Mouse (Mus musculus): ENCODE measurements around the gene Apol9a. TPM values are rescaled to one million over a fixed set of nuclear protein-coding genes. Genes with fewer than 3 reads are reported as not detected.
"Not testable (repeated sequence)": the region's sequence is repeated elsewhere in the genome, so short reads cannot be mapped to it uniquely, and the experiment has no call there.

Apol9a gene
- under 1 TPM in 1 of 4 experiments, not detected in 3; 0.18 TPM for total RNA-seq (2022)

DNA sequence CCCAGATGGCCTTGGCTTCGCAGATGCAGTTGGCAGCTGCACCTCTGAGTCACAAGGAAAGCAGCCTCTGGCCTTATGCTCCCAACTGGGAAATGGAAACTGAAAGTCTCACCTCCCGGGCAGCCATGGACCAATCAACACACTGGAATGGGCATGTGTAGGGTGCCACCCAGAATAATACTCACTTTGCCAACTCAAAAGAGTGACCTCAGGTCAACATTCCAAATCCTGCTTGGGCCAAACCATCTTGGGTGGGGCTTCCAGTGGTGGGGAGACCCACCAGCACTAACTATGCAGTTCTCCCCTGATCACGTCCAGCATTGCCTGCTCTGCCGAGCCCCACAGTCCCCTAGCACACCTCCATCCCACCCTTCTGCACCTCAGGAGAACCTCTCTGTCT is at the start of gene Apol9a:
Gene Apol9a, minus strand, starts transcription at position 101 of the 400 bp plus-strand sequence.
- not testable (repeated sequence) for DNase-seq (ENCODE audit: low spot score in 2 of 2)

DNA sequence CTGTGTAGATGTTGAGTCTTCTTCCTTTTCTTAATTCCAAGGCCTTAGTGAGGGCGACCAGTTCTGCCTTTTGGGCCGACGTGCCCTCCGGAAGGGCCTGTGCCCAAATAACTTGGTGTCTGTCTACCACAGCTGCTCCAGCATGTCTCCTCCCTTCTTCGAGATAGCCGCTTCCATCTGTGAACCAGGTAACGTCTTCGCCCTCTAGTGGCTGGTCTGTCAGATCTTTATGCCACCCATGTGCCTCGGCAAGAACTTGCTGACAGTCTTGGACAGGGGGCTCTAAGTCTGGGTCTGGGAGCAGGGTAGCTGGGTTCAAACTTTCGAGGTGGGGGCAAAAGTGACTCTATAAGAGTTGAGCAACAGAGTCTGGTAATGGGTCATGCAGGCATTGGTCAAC is 39.0 kb upstream of the Apol9a start:
- not testable (repeated sequence) for DNase-seq (ENCODE audit: low spot score in 2 of 2)

DNA sequence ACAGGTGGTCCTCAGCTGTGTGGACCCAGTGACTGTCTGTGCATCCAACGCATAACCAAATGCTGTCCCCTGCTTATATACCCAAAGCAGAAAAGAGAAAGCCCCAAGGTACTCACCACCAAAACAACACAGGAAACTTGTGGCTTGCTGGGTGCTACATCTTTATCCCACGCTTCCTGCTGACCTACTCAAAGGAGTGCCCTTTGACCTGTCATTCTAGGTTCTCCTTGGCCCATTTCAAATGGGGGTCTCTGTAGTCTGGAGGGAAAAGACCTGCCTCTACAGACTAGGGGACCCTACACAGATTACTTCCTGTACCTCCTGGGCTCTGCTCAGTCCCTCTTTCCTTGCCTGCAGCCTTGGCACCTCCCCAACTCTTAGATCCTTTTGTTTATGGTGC is 36.5 kb upstream of the Apol9a start, which contains the start of gene Apol7b:
Gene Apol7b, minus strand, starts transcription at position 101 of the 400 bp plus-strand sequence.
- not testable (repeated sequence) for DNase-seq (ENCODE audit: low spot score in 2 of 2)

DNA sequence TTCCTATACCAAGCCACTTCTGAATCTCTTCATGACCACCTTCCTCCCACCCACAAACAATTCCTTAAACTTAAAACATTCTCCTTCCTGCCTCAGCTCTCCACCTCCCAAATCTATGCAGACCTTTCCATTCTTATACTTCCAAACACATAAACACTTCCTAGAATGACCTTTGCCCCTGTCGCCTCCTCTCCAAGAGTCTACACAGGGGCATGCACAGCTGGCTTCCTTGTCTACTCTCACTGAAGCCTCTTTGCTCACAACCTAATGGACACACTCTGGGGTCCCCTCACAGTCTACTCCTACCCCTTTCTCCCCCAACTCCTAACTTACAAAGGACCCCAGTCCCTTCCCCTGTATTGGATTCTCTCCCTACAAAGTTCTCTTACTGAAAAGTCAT is 34.7 kb upstream of the Apol9a start:
- not testable (repeated sequence) for DNase-seq (ENCODE audit: low spot score in 2 of 2)

DNA sequence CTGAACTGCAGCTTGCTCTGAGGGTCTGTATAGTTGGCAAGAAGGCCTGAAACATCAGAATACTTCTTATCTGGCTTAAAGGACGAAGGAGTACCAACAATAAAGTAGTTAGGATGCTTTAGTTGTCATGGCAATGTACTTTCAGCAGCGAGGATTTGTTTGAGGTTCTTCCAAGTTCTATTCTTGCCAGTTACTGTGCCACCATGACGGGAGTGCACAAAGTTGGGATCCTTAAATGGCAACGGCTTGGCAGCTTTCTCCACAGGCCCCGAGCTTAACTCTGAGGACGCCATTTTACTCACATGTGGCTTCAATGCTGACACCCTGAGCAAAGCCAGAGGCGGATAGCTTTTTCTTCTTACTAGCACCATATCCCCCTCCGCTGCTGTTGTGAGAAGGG is 33.8 kb upstream of the Apol9a start:
- DNase-seq (ENCODE audit: low spot score in 2 of 2): not testable (repeated sequence)

DNA sequence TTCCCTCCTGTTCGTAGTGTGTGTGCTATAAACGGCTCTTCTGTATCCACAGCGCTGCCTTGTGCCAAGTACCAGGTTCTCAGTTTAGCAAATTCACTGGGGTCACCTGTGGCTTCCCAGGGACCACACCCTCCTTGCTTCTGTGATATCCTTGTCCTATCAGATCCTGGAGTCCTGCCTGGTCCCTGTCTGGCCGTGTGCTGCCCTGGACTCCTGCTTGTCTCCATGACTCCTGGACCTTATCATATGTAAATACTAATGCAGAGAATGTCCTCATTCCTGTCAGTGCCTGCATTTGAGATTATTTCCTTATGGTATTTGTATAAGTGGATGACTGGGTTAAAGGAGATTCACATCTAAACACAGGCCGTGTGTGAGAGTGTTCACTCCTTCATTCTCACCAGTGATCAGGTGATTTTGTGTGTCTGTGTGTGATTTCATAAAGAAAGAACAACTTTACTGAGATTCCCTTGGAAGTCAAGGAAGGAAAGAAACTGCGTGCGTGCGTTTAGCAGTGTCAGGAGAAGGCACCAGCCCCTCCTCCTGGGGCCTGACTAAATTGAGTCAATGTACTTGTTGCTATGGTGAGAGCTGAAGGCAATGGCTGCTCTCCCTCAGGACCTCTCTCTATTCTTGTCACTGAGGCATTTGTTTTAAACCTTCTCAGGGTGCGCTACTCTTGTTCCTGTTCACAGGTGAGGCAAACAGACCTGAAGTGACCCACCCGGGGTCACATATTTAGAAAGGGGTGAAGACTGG is 17.9 kb upstream of the Apol9a start:
- not testable (repeated sequence) for DNase-seq (ENCODE audit: low spot score in 2 of 2)

DNA sequence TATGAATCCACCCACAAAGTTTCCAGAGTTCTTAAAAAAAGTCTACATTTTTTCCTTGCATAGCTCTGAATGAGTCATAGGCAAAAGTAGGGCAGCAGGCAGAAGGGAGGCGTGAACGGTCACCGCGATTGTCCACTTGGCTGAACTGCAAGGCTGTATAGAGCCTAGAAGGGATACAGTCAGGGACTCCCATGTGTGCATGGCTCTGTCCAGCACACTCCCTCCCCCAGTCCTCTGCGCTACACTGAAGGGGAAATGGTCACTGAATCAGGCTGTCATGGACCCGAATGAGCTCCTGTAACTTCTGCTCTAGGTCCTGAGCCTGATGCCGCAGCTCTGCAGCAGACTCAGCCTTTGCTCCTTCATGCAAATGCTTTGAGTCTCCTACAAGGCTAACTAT is 12.0 kb upstream of the Apol9a start:
- not testable (repeated sequence) for DNase-seq (ENCODE audit: low spot score in 2 of 2)

DNA sequence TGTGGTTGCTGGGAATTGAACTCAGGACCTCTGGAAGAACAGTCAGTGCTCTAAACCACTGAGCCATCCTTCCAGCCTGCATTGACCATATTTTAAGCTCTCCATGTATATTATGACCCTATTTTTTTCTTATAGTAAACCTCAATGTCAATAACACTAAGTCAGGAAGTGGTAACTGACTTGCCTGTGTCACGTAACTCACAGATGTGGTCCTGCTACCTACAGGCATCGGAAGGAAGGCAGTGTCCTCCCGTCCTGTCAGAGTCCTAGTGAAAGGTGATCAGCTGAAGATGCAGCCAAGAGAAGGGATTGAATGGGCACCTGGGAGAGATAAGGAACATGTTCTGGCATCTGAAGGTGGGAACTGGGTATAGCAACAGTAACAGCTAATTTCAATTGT is 8.7 kb upstream of the Apol9a start:
- not testable (repeated sequence) for DNase-seq (ENCODE audit: low spot score in 2 of 2)

DNA sequence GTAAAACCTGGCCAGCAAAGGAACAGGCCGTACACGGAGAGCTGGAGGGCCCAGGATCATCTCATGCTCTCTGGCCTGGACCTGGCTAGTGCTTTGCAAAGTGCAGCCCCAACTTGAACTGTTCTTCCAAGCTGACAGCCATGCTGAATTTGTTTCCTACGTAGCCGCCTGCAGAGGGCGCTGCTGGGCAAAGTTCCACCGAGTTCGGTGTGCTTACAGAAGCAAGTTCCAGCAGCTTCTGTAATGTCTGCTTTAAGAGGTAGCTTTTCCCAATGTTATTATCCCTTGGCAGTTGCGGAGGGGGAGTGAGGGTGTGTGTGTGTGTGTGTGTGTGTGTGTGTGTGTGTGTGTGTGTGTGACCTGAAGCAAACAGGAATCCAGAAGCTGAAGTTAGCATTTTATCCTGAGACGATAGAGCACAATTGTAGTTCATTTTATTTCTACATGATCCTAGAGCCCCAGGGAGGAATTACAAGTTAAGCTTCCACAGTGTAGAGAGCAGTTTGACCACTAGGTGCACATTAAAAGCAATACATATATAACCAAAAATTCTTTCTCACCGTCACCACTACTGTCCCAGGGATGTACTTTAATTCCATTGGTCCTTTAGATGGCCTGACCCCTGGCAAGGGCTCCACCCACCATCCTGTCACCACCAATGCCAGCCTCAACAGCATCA is 5.9 kb upstream of the Apol9a start:
- not testable (repeated sequence) for DNase-seq (ENCODE audit: low spot score in 2 of 2)

DNA sequence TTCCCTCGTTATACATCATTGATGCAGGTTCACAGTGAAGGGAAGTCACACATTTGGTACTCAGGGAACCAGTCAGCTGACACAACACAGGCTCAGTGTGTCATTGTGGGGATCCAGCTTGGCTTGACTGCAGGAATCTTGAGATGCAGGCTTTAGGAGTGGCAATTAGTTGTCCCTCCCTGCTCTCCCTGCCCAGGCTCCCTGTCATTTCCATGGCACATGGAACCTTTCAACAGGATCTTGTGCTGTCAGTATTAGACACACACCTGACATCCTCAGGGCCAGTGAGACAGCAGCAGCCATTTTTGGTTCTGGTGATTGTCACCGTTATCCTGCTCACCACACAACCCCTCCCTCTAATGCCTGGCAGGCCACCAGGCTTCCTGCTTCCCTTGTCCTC is 4.7 kb upstream of the Apol9a start:
- not testable (repeated sequence) for DNase-seq (ENCODE audit: low spot score in 2 of 2)

DNA sequence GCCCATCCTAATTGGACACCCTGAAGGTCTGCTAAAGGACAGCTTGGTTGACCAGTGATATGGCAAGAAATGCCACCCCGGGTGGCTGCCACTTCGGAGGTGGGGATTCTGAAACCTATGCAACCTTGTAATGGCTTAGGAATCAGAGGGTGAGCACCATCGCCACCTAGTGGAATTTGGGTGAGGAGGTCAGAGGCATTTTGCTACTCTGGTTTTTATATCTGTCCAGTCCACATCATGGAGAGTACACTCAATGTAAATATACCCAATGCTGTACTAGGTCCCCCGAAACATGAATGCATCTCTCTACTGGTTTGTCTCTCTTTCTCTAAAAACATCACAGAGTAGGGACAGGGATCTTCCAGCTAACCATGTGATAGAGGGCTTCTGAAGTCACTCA is 1.8 kb upstream of the Apol9a start:
- DNase-seq (ENCODE audit: low spot score in 2 of 2): not testable (repeated sequence)

DNA sequence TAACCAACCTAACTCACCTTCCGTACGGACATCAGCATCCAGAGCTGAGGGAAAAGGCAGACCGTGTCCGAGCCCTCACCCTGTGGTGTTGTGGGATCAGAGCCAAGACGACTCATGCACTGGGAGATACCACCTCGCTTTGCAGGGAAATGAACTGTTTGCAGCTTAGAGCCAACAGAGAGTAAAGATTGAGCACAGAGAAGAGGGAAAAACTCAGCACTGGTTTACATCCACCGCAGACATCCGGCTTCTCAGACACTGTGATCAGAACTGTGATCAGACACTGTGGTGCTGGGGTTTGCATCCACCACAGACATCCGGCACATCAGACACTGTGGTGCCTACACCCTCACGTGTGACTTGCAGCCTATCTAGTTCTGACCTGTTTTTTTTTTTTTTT is 4.6 kb downstream of the Apol9a start:
- DNase-seq (ENCODE audit: low spot score in 2 of 2): not testable (repeated sequence)

DNA sequence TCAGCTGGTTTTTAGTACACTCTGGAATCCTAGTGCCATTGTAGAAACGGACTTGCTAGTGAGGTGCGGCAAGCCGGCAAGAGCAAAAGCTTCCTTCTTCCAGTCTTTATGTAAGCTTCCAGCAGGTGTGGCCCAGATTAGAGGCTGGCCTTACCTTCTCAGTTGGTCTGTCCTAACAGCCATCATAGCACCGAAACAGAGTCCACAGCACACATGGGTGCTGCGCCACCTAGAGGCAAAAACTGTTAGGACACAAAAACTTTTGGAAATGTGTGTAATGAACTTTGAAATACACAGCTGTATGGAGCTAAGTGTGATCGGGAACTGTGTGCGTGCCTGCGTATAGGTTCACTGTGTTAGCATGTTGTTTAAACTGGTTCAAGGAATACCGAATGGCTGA is 11.9 kb downstream of the Apol9a start, which contains the start of gene Apol7a:
Gene Apol7a, minus strand, starts transcription at position 84 of the 400 bp plus-strand sequence.
- DNase-seq (ENCODE audit: low spot score in 2 of 2): not testable (repeated sequence)

DNA sequence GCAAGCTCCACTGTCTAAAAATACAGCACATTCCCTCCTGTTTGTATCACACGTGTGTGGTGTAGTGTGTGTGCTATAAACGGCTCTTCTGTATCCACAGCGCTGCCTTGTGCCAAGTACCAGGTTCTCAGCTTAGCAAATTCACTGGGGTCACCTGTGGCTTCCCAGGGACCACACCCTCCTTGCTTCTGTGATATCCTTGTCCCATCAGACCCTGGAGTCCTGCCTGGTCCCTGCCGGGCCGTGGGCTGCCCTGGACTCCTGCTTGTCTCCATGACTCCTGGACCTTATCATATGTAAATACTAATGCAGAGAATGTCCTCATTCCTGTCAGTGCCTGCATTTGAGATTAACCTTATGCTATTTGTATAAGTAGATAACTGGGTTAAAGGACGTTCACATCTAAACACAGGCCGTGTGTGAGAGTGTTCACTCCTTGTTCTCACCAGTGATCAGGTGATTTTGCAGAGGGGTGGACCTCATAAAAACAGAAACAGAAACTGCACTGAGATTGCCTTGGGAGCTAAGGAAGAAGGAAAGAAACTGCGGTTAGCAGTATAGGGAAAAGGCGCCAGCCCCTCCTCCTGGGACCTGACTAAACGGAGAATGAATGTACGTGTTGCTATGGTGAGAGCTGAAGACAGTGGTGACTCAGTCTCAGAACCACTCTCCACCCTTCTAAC is 13.3 kb downstream of the Apol9a start:
- DNase-seq (ENCODE audit: low spot score in 2 of 2): peak in 1 of 2 experiments; percentile 22

DNA sequence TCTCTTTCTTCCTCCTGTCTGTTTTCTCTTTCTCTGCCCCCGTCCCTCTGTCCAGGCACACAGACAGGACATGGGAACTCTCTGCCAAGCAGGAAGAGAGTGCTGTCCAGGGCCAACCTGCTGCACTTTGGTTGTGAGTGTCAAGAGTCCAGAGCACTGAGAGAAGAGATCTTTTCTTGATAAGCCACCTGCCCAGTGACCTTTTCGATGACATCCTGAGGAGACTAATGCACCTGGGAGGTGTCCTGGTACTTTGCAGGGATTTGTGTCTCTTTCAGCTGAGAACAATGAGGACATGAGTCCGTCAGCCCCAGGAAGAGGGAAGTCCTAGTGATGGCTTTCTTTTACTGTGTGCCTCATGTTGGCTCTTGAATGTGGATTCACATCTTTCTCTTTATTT is 17.1 kb downstream of the Apol9a start:
- not testable (repeated sequence) for DNase-seq (ENCODE audit: low spot score in 2 of 2)

DNA sequence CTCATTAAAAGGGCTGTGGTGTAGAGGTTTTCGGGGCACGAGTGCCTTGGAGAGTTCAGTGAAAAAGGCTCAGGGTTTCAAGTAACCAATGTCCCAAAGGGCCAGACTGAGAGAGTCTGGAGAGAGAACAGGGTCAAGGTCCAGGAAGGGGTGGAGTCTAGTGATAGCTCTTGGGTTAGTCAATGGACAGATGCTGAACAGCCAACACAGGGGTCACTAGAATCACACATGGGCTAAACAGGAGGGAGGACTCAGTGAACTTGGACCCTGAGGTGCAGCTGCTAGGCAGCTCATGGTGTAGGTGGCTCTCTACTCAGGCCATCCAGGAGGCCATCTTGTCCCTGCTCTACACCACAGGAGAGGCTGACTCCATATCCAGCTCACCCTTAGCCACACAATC is 23.5 kb downstream of the Apol9a start:
- no peak for DNase-seq (ENCODE audit: low spot score in 2 of 2)

DNA sequence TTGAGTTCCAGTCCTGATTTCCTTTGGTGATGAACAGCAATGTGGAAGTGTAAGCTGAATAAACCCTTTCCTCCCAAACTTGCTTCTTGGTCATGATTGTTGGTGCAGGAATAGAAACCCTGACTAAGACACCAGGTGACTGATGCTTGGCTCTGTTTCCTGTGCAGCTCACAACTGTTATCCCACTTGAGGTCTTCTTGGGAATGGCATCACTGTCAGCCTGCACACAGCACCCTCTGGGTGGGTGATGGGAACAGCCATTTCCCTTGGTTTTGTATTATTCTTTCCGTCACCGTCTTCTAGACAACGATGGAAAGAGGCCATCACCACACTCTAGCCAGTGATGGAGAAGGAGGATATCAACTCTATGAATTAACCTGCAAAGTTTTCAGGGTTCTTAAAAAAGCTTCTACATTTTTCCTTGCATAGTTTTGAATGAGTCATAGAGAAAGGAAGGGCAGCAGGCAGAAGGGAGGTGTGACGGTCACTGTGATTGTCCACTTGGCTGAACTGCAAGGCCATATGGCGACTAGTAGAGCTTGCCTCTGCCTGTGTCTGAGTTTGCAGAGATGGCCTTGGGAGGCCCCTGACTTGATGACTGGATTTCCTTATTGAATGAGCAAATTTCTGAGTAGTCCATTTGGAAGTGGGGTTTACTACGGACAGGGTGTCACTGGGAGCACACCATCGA is 26.4 kb downstream of the Apol9a start:
- no peak for DNase-seq (ENCODE audit: low spot score in 2 of 2)

DNA sequence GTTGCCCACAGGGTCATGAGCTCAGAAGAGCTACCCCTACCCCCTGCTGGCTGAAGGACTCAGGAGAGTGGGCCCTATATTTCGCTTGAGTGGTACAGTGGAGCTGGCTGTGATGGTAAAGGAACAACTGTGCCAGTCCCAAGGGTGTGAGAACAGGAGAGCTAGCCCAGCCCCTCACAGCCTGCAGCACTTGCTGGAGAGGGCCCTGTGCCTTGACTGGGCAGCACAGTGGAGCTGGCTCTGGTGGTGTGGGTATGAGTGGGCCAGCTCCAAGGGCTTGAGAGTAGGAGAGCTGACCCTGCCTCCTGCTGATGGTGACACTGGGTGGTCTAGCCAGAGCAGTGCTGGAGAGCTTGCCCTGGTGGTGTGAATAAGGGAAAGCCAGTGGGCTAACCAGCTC is 28.1 kb downstream of the Apol9a start:
- DNase-seq (ENCODE audit: low spot score in 2 of 2): no peak

DNA sequence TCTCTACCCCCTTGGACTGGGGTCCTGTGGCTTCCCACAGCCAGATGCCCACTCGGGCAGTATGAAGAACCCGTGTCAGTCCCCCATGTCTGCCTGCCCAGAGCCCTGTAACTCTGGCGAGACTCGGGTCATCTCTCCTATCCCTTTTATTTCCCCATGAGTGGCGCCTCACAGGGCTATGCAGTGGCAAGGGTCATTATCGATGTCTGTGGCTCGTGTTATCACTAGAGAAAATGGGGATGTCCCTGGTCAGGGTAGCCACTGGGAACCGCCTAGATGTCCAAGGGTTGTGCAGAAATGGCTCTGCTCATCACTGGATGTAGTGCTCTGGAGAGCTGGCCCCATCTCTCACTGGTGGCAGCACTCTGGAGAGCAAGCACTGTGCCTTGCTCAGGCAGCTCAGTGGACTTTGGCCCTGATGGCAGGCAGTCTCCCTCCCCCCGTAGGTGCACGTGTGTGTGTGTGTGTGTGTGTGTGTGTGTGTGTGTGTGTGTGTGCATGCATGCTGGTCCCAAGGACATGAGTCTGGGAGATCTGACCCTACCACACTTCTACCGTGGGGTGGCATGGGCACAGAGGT is 28.6 kb downstream of the Apol9a start:
- DNase-seq (ENCODE audit: low spot score in 2 of 2): no peak

DNA sequence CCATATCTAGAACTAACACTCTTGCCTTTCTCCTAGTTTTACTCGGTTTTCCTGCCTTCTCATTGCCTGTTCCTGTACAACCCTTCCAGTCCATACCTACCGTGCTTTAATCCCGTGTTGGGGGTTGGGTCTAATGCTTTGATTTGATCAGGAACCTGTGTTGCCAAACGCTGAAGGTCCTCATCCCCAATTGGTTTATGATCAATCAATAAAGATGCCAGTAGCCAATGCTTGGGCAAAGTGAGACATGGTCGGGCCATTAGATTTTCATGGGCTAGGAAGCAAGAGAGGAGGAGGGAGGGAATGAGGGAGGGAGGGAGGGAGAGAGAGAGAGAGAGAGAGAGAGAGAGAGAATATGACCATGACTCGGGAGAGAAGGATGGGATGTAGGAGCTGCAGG is 29.5 kb downstream of the Apol9a start:
- DNase-seq (ENCODE audit: low spot score in 2 of 2): no peak

DNA sequence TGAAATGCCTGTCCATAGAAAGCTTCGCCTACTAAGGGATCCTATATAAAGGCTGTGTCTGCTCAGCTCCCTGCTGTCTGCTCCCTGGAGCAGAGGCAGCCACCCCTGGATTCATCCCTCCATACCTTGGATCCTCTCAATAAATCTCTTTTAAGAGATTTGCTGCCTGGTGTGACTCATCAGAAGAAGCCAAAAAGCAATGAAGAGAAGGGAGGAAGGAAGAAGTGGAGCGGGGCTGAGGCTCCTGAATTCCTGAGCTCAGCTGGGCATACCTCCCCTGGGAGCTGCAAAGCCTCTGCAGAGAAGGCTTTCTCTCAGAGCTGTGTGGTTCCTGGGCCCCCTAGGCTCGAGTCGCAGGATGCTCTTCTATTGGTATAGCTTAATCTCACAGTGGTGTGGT is 31.0 kb downstream of the Apol9a start:
- DNase-seq (ENCODE audit: low spot score in 2 of 2): no peak

All from gastrocnemius, adult 8-10 months (tissue).